Mouse (Mus musculus) inflammation-experienced regulatory T-cells, adult 6 months (primary cell): ENCODE results near the gene Exosc1. TPM values are rescaled to one million over a fixed set of nuclear protein-coding genes. Genes with fewer than 3 reads are reported as not detected.

Source experiments
- ATAC-seq: one replicate; pipeline ENCODE4 v1.8.0; 2017
- polyA plus RNA-seq, 3 experiments: library from polyadenylated mRNA; unstranded; fragments of 100-300 nt; shearing (Covaris generic); gene quantifications; one replicate each; pipeline ENCODE4 v1.2.1; 2017

Gene Exosc1
- polyA plus RNA-seq, 3 experiments from 2014 or later = 66.9 to 92.2 (median 92.1) TPM

DNA sequence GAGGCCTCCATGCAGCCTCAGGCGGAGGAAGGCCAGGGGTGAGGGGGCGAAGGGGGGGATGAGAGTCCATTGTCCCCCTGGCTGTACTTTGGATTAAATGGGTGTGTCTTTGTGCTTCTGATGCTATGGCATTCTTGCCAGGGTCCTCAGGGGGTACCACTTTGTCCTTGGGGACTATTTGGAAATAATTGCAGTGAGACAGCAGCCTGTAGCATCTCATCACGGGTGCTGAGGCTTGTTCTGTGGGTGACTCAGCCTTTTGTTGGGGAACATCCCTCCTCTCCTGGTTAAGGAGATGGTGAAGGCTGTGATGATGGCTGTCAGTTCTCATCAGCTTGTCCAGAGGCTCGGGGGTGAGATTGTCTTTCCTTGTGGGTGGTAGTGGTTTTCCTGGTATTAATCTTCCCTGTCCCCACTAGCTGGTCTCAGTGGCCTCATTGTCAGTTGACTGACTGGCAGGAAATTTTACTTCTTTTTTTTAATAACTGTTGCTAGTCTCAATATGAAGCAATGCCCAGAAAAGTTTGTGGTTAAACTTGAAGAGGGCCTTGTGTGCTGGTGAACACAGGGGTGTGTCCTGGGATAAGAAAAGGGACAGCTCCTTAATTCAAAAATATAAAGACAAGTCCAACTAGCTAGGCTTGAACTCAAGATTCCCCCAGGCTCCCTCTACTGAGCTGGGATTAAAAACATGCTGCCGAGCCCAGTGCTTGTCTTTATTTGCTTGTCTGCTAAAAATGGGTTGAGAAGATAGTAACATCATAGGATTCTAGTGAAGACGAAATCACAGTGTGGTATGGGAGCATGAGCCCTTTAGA, 19.2 kb downstream of the Exosc1 start:
- ATAC-seq = no peak

DNA sequence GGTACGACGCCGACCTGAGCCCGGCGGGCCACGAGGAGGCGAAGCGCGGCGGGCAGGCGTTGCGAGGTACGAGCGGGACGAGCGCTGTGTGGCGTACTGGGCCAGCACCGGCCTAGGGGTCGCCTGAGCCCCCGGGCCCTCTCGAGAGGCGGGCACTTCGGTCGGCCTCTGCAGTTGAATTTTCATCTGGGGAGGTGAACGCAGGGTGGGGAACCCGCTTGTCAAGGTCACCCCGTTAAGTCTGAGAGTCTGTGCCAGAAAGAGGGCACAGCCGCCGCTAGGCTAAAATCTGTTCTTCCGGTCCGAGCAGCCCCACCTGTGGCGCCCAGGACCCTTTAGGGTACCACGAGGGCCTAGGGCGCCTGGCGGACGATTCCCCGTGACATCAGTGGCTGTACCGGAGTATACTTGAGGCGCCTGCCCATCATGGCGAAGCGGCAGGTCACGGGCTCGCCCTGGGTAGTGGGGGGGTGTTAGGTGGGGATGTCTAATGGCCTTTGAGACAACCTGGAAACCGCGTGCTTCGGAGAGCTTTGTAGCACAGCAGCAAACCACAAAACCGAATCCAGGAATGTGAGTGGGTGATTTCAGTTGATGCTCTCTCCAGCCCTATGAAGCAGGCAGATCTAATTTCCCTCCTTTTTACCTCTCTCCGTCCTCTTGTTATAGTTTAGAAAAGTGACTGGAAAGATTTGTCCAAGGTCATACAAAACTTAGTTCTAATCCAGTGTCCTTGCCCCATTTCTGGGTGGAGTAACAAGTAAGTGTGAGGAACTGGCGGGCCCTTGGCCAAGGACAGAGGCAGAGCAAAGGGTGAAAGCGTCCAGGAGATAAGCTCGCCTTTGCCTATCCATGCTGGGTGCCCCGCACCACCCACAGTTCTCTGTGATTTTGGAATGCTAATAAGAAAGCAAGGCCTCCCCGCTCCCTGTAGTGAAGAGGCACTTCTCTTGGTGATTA, 20.8 kb downstream of the Exosc1 start:
- no peak for ATAC-seq

DNA sequence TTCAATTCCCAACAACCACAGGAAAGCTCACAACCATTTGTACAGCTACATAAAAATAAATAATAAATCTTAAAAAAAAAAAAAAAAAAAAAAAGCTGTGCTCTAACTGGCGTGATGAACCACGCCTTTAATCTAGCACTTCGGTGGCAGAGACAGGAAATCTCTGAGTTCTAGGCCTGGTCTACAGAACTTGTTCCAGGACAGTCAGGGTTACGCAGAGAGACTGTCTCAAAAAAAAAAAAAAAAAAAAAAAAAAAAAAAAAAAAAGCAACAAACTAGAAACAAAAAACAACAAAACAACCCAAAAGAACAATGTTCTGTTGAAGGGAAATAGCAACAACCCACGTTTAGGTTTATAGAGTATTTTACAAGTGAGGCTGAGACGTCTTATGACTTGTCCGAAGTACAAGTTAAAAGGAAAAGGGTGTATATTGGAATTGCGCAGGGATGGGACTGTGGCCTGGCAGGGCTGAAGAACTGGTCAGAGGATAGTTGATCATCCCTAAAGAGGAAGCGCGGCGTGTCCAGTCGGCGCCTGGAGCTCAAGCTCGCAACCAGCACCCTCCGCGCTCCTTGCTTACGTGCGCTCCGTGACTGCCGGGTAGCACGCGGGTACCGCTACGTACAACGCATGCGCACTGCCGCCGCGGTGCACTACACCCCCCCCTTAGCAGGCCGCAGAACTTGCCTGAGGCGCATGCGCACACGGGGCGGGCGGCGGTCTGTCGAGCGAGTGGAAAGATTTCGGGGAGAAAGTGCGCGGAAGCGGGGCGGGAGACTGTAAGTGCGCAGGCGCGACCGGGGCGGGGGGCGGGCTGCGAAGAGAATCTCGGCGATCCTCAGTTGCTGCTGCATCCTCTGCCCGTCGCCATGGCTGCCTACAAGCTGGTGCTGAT, 21.8 kb downstream of the Exosc1 start, which contains the start of gene Pgam1:
Gene Pgam1, plus strand, starts transcription at position 746 of the 896 bp plus-strand sequence.
- peak; percentile 84 for ATAC-seq

DNA sequence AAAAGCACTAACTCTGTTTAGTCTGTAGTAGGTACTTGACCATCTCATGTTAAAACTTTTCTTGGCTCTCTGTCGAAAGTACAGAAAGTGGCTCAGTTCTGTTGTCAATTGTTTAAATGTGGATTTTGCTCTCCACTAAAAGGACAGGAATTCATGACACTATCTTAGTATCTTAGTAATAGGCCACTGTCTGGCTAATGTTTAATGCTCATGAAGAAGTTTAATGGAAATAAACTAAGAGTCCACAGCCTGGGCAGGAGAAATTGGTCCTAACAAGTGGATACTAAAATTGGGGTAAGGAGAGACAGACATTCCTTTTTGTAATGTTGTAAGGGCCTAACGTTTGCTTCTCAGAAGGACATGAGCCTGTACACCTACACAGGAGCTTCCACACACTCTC, 22.8 kb downstream of the Exosc1 start:
- no peak for ATAC-seq

DNA sequence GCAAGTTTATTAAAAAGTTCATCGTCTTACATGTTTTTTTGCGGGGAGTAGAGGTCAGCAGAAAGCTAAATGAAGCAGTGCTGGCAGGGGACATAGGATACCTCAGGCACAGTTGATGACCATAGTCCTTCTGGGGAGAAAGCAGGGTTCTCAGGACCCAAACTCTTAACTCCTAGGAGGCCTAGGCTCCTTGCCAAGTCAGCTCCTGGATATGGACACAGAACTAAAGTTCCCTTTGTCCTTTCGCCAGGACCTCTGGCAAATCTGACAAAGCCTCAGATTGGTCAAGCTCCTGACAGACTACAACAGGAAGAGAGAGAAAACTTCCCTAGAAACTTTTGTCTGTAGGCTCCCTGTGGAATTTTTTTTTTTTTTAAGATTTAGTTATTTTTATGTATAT, 24.5 kb downstream of the Exosc1 start:
- ATAC-seq = no peak

DNA sequence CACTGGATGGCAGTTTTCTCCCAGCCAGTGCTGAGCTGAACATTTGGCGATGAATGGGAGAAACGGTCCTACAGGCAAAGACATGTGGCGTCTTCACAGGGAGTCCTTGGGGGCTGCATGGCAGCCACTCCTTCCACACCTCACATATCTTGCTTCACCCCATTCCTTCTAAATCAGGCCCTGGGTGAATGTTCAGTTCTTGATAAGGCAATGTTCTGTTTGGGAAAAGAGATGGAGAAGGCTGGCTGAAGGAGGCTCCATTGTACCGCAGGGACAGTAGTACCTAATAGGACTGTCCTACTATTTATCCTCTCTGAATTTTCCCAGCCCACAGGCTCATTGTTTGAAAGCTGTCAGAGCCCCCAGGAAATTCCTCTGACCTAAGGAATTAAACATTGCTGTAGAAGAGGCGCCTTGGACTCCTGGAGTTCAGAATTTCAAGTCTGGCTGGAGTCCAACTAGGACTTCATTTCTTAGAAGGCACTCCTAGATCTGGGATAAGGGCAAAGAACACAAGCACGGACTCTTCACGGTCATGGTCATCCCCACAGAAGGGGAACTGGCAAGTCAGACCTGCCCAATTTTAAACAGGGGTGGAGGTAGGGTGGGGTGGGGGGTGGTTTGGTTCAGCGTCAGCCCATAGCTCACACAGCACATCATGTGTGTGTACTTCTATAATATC, 26.0 kb downstream of the Exosc1 start:
- no peak for ATAC-seq

DNA sequence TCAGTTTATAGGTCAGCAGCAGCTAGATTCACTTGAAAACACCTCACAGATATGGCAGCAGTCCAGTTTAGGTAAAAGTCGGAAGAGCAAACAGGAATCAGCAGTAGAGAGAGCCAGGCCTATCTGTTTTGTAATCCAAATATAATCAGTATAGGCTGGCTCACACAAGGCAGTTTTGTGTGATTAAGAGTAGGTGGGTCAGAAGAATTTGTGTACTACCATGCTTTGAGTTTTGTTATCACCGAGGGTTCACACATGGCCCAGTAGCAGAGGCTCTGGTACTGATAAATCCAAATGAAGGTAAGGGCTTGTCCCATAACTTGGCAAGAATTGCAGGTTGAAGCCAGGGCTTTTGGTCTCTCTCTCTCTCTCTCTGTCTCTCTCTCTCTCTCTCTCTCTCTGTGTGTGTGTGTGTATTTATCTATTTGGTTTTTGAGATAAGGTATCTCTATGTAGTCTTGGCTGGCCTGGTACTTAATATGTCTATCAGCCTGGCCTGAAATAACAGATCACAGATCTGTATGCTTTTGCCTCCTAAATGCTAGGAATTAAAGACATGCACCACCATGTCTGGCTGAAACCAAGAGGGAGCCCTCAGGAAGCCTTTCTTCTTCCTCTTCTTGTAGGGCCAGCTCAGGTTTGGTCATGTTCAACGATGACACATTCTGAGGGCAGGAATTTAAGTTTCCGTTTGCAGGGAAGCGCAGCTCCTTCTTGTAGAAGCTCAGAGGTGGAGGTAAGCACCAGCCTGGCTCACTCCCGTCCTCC, 26.7 kb downstream of the Exosc1 start:
- no peak for ATAC-seq

DNA sequence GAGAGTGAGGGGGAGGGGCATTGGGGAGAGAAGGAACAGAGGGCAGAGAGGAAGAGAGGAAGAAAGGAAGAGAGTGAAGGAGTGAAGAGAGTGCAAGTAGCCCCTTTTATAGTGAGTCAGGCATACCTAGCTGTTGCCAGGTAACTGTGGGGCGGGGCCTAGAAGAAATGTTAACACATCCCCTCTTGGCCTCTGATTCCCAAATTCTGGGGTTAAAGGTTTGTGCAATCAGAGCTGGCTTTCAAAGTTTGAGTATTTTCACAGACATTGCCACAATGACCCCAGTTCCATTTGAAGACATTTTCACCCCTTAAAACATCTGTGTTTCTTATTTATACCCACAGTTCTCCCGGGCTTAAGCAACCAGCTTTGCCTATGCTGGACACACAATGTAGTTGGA, 28.0 kb downstream of the Exosc1 start:
- ATAC-seq = no peak

DNA sequence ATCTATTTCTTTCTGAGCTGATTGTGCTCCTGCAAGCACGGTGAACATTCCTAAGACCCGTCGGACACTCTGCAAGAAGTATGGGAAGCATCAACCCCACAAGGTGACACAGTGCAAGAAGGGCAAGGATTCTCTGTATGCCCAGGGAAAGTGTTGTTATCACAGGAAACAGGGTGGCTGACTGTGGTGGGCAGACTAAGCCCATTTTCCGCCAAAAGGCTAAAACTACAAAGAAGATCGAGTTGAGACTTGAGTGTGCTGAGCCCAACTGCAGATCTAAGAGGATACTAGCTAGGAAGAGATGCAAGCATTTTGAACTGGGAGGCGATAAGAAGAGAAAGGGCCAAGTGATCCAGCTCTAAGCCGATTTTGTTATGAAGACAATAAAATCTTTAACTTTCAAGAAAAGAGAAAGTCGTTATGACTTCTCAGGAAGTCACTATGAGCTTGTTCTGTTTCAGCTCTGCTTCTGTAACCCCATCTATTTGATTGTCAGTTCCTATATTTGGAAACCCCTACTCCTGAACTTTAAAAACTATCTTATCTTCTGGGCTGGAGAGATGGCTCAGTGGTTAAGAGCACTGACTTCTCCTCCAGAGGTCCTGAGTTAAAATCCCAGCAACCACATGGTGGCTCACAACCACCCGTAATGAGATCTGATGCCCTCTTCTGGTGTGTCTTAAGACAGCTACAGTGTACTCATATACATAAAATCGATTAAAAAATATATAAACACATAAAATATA, 30.2 kb downstream of the Exosc1 start:
- ATAC-seq = no peak

DNA sequence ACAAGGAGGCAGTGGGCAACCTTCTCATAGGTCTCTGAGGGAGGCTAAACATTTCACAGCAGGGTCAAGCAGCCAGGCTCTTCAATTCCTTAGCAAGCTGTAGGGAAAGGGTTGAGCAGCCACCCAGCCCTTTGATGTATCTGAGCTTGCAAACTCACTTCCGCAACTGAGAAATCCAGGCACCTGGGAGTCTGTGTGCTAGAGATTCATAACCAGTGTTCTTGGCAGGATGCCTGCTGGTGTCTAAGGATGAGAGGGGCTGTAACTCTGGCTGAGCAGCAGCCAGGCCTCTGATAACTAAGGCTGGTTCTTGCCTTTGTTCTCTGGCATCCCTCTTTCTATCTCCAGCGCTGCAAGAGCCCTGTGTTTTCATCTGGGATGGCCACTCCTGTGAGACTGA, 31.5 kb downstream of the Exosc1 start:
- no peak for ATAC-seq

DNA sequence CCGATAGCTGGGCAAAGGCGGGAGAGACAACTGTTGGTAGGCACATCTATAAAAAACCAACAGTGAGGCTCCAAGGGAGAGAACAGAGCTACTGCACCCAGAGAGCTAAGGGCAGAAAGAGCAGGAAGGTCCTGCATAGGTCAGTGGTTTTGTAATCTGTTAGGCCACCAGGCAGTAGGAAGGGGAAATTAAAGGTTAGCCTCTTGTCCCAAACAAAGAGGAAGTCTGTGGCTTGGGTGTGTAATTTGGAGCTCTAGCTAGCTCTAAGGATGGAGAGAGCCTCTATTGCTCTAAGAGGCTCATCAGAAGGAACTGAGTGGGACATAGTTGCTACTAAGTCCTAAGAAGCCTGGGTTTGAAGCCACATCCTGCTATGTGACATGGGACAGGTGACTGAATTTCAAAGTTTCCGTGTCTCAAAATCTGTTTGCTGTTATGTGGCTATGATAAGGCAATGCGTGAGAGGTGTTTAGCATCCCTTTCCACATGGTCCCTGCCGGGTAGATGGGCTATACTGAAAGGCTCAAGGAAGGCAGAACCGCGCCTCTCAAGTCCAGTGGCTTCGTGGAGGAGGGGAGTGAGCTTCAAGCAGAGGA, 32.6 kb downstream of the Exosc1 start:
- ATAC-seq = no peak

DNA sequence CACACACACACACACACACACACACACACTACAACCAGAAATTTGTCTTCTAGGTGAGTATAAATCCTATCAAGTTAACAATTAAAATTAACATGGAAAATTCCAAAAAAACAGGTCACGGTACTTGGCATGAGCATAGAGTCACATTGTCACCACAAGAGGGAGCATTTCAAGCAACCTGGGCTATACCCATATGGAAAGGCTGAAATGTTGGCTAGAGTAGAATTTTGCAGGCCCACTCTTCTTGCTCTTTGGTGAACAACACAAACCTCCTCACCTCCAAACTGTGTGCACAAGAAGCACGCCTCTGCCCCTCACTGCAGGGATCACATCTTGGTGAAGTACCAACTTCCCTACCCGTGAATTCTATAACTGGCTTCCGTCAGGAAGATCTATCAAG, 34.4 kb downstream of the Exosc1 start:
- no peak for ATAC-seq

DNA sequence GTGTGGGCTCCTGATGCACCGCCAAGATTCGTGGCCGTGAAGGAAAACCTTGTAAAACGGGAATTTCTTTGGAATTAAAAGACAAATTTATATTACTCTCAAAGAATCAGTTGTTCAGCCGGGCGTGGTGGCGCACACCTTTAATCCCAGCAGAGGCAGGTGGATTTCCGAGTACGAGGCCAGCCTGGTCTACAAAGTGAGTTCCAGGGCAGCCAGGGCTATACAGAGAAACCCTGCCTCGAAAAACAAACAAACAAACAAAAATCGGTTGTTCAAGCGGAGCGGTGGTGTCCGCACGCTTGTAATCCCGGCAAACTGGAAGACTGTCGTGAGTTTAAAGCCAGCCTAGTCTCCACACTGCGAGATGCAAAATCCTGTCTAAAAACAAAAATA, 36.9 kb downstream of the Exosc1 start:
- peak; percentile 3 for ATAC-seq

DNA sequence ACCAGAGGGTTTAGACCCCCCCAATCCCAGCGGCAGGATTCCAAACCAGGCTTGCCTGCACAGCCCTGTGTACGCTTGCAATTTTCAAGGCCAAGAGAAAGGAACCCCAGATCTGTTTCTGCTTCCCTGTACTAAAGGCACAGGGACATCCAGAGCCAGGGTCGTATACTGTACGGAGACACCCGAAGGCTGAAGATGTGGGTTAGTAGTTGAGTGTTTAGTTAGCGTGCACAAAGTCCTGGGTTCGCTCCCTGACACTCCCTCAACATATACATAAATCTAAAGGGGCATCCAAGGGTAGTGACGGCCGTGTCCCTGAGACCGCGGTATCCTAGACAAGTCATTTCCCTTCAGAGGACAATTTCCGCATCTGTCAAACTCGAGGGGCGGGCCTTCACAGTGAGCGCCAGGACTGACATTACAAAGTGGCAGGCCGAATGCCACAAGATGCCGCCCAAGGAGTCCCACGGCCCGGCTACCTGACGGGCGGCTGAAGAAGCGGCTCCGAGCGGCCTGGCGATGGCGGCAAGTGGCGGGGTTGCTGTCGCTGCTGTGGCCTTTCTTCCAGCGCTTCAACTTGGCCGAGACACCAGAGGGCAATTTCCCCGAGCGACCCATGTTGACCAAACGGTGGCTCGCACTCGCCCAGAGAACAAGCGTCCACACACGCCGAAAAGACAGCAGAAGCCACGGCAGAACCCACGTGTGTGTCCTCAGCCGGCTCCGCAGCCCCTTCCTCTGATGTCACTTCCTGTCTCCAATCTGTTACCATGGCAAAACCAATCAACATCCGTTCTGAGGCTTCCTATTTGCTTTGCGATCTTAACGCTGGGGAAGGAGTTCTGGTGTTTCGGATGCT, 37.5 kb downstream of the Exosc1 start, which contains the start of gene Rrp12:
Gene Rrp12, minus strand, starts transcription at position 714 of the 859 bp plus-strand sequence.
- peak; percentile 98 for ATAC-seq

DNA sequence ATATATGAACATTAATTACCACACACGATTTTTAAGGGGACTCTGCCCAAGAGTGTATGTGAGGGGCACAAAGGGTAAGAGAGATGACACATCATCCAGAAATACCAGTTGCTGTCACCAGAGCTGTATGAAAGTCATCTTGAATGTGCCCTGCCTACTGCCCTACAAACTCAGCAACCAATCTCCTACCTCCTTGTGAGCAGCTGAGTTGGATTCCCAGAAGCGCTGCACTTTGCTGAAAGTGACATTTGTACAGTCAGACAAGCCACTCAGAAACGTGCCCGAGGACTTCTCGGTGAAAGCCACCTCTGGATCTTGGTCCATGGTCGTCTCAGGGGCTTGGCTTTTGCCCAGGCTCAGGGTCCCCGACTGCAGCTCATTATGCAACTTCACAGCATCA, 38.3 kb downstream of the Exosc1 start:
- no peak for ATAC-seq

DNA sequence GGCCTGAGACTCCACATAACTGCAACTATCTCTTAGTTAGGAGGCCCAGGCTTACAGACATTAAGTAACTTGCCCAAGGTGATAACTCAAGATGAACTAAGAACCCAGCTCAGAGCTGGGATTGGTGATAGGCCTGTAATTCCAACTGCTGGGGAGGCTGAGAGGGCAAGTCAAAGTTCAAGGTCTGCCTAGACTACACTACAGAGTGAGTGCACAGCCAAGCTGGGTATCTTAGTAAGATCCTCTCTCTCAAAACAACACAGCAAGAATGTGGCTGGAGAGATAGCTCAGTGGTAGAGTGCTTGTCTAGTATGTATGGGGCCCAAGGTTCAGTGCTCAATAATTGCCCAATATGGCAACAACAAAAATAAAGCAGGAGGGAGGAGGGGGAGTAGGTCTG, 45.0 kb downstream of the Exosc1 start:
- ATAC-seq = no peak

DNA sequence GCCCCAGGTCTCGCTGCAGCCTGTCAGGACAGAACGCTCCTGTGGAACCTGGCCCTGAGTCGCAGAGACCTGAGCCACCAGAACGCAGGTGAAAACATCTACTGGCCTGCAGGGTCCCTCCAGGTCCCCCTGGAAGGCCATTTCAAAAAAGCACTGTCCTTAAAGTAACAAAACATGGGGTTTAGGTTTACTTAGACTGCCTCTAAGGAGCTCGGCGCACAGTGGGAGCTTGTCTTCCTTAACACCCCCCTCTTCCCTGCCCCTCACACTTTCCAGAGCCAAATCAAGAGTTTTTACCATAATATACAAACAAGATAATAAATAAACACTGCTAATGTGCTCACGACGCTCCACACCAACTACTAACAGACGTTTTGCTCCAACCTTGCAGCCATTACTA, 49.3 kb downstream of the Exosc1 start:
- no peak for ATAC-seq

DNA sequence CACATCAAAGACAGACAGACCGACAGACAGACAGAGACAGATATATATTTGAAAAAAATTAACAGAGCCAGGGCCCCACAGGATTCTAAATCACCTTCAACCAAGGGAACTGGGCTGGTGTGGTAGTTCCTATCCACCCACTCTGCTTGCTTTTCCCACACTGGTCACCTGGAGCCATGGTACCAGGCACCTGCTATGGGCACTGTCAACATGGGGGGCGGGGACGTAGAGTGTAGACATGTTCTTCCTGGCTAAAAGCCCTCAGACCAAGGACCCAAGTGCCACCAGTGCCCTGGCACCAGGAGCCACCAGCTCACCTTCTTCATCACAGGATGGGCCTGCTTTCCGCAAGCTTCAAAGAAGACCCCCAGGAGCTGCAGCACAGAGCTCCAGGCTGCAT, 51.4 kb downstream of the Exosc1 start:
- ATAC-seq = no peak

DNA sequence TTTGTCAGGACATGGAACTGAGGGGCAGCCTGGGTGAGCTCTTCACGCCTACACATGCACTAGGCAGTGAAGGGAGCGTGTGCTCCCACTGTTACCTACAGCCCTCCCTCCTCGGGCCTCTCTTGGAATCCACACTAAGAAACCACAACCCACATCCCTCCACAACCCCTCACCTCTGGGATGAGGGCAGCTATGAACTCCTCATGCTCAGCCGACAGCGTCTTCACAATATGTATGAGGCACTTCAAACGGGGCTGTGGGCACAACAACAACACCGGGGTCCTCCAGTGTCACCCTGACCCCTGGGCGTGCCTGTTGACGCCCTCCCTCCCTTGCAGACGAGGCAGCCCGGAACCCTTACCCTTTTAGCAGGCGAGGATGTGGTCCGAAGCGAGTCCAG, 58.9 kb downstream of the Exosc1 start:
- ATAC-seq = no peak
